Mouse (Mus musculus): ENCODE measurements around the gene Trpm6. TPM values are rescaled to one million over a fixed set of nuclear protein-coding genes. Genes with fewer than 3 reads are reported as not detected.
A peak's percentile ranks its signal among the peaks of the same experiment; 100 is the strongest.

Gene Trpm6
- polyA plus RNA-seq, 1 experiment from 2014 or later: 4.5 TPM

DNA sequence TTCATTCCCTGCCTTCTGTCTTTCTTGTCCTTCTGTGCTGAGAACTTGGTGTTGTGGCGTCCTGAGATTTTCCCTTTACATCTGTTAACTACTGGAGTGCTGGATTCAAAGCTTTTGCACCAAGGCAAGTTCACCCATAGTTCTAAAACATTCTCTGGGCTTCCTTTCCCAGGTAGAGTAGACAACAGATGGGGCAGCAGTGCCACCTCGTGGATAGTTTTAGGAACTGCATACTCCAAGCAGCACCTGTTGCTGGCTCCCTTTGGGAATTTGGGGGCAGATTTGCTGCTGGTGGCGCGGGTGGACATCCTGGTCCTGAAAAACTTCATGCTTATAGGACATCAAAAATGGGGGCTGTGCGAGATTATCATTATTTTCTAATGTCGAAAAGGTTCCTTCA, 85.2 kb downstream of the Trpm6 start:
- DNase-seq (ENCODE audit: low spot score): peak; percentile 69
- H3K4me1 ChIP-seq (ENCODE audit: insufficient read depth, low read depth, low read length): no peaks in the 10 kb centered on the region
- ATAC-seq: no peak
- no peaks in the 10 kb centered on the region for H3K9me3 ChIP-seq (ENCODE audit: low read length)
- H3K4me2 ChIP-seq (replicated peaks; ENCODE audit: low read depth, low read length): no peak overlapping the region
- H3K4me3 ChIP-seq (ENCODE audit: low read depth, low read length): no peak overlapping the region
- no peak overlapping the region for H3K27ac ChIP-seq (ENCODE audit: low read length)
- peak; percentile 94 for TF ChIP-seq CTCF (IDR thresholded peaks at IDR 0.05)
- no peak for TF ChIP-seq EP300 (IDR thresholded peaks at IDR 0.05)
- no peaks in the 10 kb centered on the region for H3K27me3 ChIP-seq (replicated peaks; ENCODE audit: insufficient read depth, low read length)
- H3K9ac ChIP-seq (replicated peaks; ENCODE audit: low read depth): no peak overlapping the region
- H3K36me3 ChIP-seq (ENCODE audit: insufficient read depth, low read length): no peaks in the 10 kb centered on the region
- 8% methylated on average over 6 of the region's 6 CpGs for WGBS

DNA sequence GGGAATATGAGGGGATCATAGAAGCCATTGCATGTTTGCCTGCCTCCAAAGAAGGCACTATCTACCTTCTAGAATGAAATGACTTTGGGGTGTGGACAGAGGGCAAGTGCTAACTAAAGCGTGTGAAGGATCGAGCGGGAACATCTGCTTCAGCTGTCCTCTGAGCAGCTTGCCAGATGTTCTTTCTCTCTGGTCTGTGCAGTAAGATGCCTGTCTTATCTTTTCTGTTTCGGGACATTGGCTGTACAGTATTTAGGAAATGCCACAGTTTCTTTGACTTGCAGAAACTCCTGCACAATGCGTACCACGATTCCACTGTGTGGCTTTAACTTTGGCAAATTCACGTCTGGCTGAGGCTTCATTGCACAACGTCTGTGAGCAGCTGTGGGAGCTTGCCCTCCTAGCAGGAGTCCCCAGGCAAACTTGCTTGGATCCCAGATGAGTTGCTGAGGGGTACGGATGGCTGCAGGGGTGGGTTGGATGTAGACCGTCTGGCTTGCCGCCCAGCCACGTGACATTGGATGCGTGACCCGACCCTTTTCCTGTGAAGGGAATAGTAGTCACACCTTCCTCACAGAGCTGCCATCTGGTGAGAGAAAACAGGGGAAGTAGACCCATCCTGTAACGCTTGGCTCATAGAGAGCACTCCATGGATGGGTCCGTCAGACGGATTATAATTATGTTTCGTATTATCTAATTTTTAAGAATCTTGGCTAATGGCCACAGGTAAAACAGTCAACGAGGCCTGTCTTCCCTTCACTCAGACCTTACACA, 92.2 kb downstream of the Trpm6 start:
- no peak overlapping the region for H3K9ac ChIP-seq (replicated peaks; ENCODE audit: low read depth)
- no peak overlapping the region for H3K27ac ChIP-seq (ENCODE audit: low read length)
- peak; percentile 32 for ATAC-seq
- H3K4me1 ChIP-seq (ENCODE audit: insufficient read depth, low read depth, low read length): no peaks in the 10 kb centered on the region
- no peak for TF ChIP-seq CTCF (IDR thresholded peaks at IDR 0.05)
- no peak for TF ChIP-seq EP300 (IDR thresholded peaks at IDR 0.05)
- H3K4me2 ChIP-seq (replicated peaks; ENCODE audit: low read depth, low read length): no peak overlapping the region
- H3K4me3 ChIP-seq (ENCODE audit: low read depth, low read length): no peak overlapping the region
- H3K36me3 ChIP-seq (ENCODE audit: insufficient read depth, low read length): no peaks in the 10 kb centered on the region
- 53% methylated on average over 19 of the region's 19 CpGs for WGBS
- no peaks in the 10 kb centered on the region for H3K9me3 ChIP-seq (ENCODE audit: low read length)
- DNase-seq (ENCODE audit: low spot score): peak; percentile 36
- no peaks in the 10 kb centered on the region for H3K27me3 ChIP-seq (replicated peaks; ENCODE audit: insufficient read depth, low read length)

DNA sequence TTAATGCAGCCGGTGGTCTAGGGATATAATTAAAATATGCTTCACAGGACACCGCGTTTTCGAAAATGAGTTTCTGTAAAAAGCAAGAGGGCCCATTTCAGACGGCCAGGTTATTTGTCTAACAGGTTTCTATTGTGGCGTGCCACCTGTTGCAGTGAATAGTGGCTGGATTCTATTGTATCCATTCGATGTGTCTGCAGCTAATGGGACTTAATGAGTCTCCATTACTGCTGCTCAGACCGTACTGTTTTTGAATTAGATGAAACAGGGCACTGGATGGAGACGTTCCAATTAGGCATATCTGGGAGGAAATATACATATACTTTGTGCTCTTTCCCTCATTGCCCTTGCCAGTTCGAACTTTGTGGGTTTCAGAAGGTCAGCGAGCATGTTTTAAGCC, 92.8 kb downstream of the Trpm6 start:
- WGBS: 73% methylated on average over 11 of the region's 11 CpGs
- no peak overlapping the region for H3K4me2 ChIP-seq (replicated peaks; ENCODE audit: low read depth, low read length)
- H3K36me3 ChIP-seq (ENCODE audit: insufficient read depth, low read length): no peaks in the 10 kb centered on the region
- no peak overlapping the region for H3K9ac ChIP-seq (replicated peaks; ENCODE audit: low read depth)
- H3K4me3 ChIP-seq (ENCODE audit: low read depth, low read length): no peak overlapping the region
- H3K9me3 ChIP-seq (ENCODE audit: low read length): no peaks in the 10 kb centered on the region
- H3K4me1 ChIP-seq (ENCODE audit: insufficient read depth, low read depth, low read length): no peaks in the 10 kb centered on the region
- DNase-seq (ENCODE audit: low spot score) (no peak), ATAC-seq (no peak)
- H3K27me3 ChIP-seq (replicated peaks; ENCODE audit: insufficient read depth, low read length): no peaks in the 10 kb centered on the region
- no peak for TF ChIP-seq CTCF (IDR thresholded peaks at IDR 0.05)
- no peak for TF ChIP-seq EP300 (IDR thresholded peaks at IDR 0.05)
- H3K27ac ChIP-seq (ENCODE audit: low read length): no peak overlapping the region

DNA sequence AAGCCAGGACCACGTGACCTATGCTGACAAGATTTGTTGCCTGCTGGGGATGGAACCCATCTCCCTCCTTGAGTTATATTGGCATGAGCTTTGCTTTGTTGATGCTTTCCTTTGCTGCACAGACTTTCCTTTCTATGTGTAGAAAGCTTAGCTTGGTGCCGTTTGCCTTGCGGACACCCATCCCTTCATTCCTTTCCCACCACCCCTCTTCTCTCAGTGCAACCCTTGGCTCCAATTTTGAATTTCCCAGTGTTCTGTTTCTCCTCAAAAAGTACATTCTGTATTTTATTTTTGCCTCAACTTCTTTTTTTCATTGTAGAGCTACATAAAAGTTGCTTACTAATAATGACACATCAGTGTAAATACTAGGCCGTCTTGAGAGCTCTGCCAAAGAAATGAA, 96.6 kb downstream of the Trpm6 start:
- H3K27me3 ChIP-seq (replicated peaks; ENCODE audit: insufficient read depth, low read length): no peaks in the 10 kb centered on the region
- WGBS: 75% methylated on average over 4 of the region's 4 CpGs

DNA sequence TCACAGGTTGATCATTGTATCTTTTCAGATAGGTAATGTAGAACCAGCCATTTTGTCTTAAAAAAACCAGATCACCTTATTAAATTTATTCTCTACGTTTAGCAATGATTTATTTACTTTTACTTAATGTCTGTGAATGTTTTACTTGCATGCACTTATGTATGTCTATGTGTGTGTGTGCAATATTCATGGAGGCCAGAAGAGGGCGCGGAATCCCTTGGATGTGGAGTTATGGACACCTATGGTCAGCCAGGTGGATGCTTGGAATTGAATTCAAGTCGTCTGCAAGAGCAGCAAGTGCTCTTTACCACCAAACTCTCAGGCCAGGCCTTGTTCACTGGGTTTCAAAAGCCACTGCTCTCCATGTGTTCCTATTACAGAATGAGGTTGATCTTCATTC, 118.5 kb downstream of the Trpm6 start:
- no peaks in the 10 kb centered on the region for H3K27me3 ChIP-seq (replicated peaks; ENCODE audit: insufficient read depth, low read length)
- WGBS: 52% methylated on average over 4 of the region's 4 CpGs
- no peak for DNase-seq (ENCODE audit: low spot score)
- no peak for ATAC-seq
- H3K9ac ChIP-seq (replicated peaks; ENCODE audit: low read depth): no peak overlapping the region
- no peak overlapping the region for H3K27ac ChIP-seq (ENCODE audit: low read length)
- TF ChIP-seq EP300 (IDR thresholded peaks at IDR 0.05) (no peak), CTCF (IDR thresholded peaks at IDR 0.05) (peak; percentile 15; the same call in 1 of the 2 replicates)
- no peaks in the 10 kb centered on the region for H3K36me3 ChIP-seq (ENCODE audit: insufficient read depth, low read length)
- H3K4me1 ChIP-seq (ENCODE audit: insufficient read depth, low read depth, low read length): no peaks in the 10 kb centered on the region
- no peaks in the 10 kb centered on the region for H3K9me3 ChIP-seq (ENCODE audit: low read length)
- H3K4me3 ChIP-seq (ENCODE audit: low read depth, low read length): no peak overlapping the region
- no peak overlapping the region for H3K4me2 ChIP-seq (replicated peaks; ENCODE audit: low read depth, low read length)

More for the DNA sequence above, 96.6 kb downstream of the Trpm6 start:
- Histone ChIP-seq H3K36me3 (ENCODE audit: insufficient read depth, low read length) (no peaks in the 10 kb centered on the region), H3K9me3 (ENCODE audit: low read length) (no peaks in the 10 kb centered on the region), H3K27ac (ENCODE audit: low read length) (no peak overlapping the region), H3K4me2 (replicated peaks; ENCODE audit: low read depth, low read length) (no peak overlapping the region), H3K4me3 (ENCODE audit: low read depth, low read length) (no peak overlapping the region), H3K4me1 (ENCODE audit: insufficient read depth, low read depth, low read length) (no peaks in the 10 kb centered on the region), H3K9ac (replicated peaks; ENCODE audit: low read depth) (no peak overlapping the region)
- ATAC-seq (no peak), DNase-seq (ENCODE audit: low spot score) (no peak)
- TF ChIP-seq EP300 (IDR thresholded peaks at IDR 0.05) (no peak), CTCF (IDR thresholded peaks at IDR 0.05) (no peak)

DNA sequence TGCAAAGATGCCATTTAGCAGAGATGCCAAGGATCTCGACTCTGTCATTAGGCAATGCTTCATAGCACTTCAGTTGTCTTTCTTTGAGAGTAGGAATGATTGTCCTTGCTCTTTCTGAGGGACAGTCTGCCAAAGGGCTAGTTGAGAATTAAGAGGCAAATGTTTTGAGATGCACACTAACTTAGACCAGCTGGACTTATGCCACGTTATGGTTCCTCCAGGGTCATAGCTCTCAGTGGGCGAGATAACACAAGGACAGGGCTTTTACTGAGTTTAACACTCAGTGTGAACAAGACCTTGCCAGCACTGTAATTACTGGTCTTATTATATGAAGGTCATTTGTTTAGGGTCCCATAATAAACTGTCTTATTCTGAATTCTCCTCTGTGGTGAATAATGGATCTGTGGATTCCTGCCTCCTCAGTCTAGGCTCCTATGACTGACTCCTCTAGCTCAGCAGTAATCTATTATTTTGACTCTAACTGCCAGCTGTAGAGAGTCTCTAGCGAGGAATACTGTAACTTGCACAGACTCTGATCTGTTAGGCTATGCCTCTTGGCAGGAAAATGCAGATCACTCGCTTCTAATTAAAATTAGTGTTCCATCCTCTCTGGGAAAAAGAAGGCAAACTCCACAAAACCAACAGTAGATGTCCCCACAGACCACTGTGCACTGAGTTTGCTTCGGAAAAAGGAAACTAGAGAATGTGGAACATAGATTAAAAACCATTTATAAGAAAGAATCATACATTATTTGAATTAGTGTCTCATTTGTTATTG, 123.2 kb downstream of the Trpm6 start:
- no peak for TF ChIP-seq EP300 (IDR thresholded peaks at IDR 0.05)
- TF ChIP-seq CTCF (IDR thresholded peaks at IDR 0.05): peak; percentile 51
- Histone ChIP-seq H3K4me3 (ENCODE audit: low read depth, low read length) (no peak overlapping the region), H3K9me3 (ENCODE audit: low read length) (no peaks in the 10 kb centered on the region), H3K27me3 (replicated peaks; ENCODE audit: insufficient read depth, low read length) (no peaks in the 10 kb centered on the region), H3K36me3 (ENCODE audit: insufficient read depth, low read length) (no peaks in the 10 kb centered on the region), H3K27ac (ENCODE audit: low read length) (no peak overlapping the region), H3K9ac (replicated peaks; ENCODE audit: low read depth) (no peak overlapping the region), H3K4me2 (replicated peaks; ENCODE audit: low read depth, low read length) (no peak overlapping the region), H3K4me1 (ENCODE audit: insufficient read depth, low read depth, low read length) (no peaks in the 10 kb centered on the region)
- DNase-seq (ENCODE audit: low spot score): peak; percentile 12
- WGBS: 45% methylated on average over 6 of the region's 6 CpGs
- no peak for ATAC-seq

Measured in lung, postnatal 0 days (tissue).